Mouse (Mus musculus) bone marrow, adult 2 months (tissue): ENCODE measurements around the gene Fam173b. TPM values are rescaled to one million over a fixed set of nuclear protein-coding genes. Genes with fewer than 3 reads are reported as not detected.

ENCODE experiments used
- H3K27ac ChIP-seq: fragments of 200-500 bp; 2 replicates; pipeline ENCODE4 v1.5.1; 2012; ENCODE audit warnings: low read depth, mild to moderate bottlenecking, control low read depth, inconsistent platforms, low read length; ENCODE audit not compliant: control insufficient read depth, poor library complexity, insufficient read depth
- H3K4me1 ChIP-seq: fragments of 200-500 bp; 2 replicates; pipeline ENCODE4 v1.6.1; 2011; ENCODE audit warnings: low read length; ENCODE audit not compliant: control insufficient read depth, insufficient read depth
- H3K4me3 ChIP-seq: fragments of 200-500 bp; replicated peaks from 2 replicates; pipeline ENCODE3; 2011; ENCODE audit warnings: mild to moderate bottlenecking, low read depth, low read length, control low read depth; ENCODE audit not compliant: control insufficient read depth
- CTCF ChIP-seq: fragments of 200-500 bp; IDR thresholded peaks from 2 replicates; pipeline ENCODE4 v1.5.1; 2011; ENCODE audit warnings: low read length, control low read depth; ENCODE audit not compliant: control insufficient read depth, insufficient read depth
- POLR2A ChIP-seq: fragments of 200-500 bp; IDR thresholded peaks from 2 replicates; pipeline ENCODE4 v1.6.1; 2011; ENCODE audit warnings: low read depth, mild to moderate bottlenecking, control low read depth, low read length, borderline replicate concordance; ENCODE audit not compliant: control insufficient read depth
- WGBS: fragments of 180-500 bp; shearing (Covaris S2); methylation state at CpG from one replicate; pipeline ENCODE4 v1.1.7; 2018; 5-methylcytosine and 5-hydroxymethylcytosine counted together
- polyA plus RNA-seq: library from polyadenylated mRNA; stranded (reverse); fragments of >200 nt; gene quantifications from 2 replicates; pipeline ENCODE4 v1.2.4, GENCODE M21; 2011; ENCODE audit warnings: low replicate concordance; ENCODE audit not compliant: missing spikeins, insufficient read depth, insufficient read length

Fam173b gene
- polyA plus RNA-seq, 1 experiment: 17.7 TPM

DNA sequence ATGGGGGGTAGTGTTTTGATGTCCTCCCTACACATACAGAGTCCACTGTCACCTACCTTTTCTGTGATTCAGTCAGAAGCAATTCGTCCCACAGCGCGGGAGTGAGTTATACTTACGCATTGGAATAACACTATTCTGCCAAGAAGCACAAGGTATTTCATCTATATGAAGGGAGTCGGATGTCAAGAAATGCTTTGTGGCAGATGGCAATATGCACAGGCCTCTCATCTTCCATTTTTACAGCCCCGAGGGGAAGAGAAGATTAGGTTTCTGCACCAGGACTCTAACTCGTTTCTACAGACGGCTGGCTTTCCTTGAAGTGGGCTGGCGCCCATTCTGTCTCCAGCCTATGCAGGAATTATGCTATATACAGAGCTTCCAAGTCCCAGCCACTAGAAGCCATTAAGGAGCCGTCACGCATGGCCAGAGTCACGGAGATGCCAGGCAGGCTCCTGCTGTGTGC, 29.8 kb downstream of the Fam173b start:
- H3K4me1 ChIP-seq: no peaks in the 10 kb centered on the region; the same call in 1 of the 2 replicates
- WGBS: 87% methylated on average over 12 of the region's 12 CpGs
- TF ChIP-seq CTCF (no peak), POLR2A (no peak)
- H3K4me3 ChIP-seq: no peak overlapping the region
- H3K27ac ChIP-seq: no peak overlapping the region

DNA sequence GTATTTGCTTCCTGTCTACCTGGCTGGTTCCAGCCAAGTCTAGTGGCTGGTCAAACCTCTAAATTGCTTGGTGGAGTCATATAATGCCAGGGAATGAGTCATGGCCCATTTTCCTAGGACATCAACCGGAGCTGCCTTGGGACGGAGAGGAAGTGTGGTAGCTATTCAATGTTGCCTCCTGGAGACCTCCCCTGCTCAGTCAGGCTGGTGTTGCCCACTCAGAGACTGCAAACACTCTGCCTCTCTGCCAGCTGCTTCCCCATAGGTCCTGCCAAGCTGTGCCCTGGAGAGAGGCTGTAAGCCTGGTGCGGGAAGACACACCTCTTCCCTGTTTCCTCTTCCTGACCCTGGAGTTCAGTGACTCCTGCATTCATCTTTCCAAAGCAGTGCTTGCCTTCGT, 30.8 kb downstream of the Fam173b start:
- no peak overlapping the region for H3K4me3 ChIP-seq
- no peak overlapping the region for H3K27ac ChIP-seq
- TF ChIP-seq POLR2A: no peak
- TF ChIP-seq CTCF: no peak
- no peaks in the 10 kb centered on the region; the same call in 1 of the 2 replicates for H3K4me1 ChIP-seq
- WGBS: 79% methylated on average over 4 of the region's 4 CpGs

DNA sequence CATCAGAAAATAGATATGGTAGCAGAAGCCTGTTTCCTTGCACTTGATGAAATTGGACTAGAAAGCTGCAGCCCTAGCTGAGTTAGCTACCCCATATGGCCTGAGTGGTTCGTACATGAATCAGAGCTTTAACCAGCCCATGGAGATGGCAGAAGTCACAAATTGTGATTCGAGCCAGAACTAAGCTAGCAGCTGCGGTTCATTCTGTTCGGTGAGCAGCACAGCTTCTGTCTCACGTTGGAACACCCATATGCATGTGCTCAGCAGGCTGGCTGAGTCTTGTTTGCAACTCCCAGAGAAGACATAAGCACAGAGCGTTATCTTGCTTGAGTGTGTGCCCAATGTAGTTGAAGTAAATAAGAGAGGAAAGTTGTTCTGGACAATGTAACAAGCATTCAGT, 32.9 kb downstream of the Fam173b start:
- Histone ChIP-seq H3K4me1 (no peaks in the 10 kb centered on the region), H3K27ac (no peak overlapping the region), H3K4me3 (no peak overlapping the region)
- no peak for TF ChIP-seq CTCF
- TF ChIP-seq POLR2A: no peak
- WGBS: 87% methylated on average over 6 of the region's 6 CpGs

DNA sequence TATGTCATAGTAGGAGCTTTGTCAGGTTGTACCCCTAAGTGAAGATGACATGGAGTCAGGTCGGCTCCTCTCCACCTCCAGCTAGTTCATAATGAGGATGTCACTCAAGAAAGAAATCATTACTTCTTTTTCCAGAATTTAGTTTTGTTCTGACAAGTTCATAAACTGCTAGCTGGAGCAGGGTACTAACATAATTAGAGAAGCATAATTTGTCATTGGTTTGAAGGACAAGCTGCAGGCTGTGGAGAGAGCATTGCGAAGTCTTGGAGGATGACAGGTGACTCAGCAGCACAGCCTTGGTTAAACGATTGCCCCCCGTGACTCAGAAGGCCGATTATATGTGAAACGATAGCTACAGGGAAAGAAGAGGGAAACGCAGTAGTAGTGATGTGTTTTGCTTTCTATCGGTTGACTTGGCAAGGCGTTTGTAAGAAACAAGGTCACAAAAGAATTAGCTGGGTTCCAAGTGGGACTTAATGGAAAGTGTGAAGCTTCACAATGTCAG, 34.5 kb downstream of the Fam173b start:
- no peak overlapping the region for H3K27ac ChIP-seq
- H3K4me1 ChIP-seq: no peaks in the 10 kb centered on the region
- TF ChIP-seq POLR2A: no peak
- TF ChIP-seq CTCF: no peak
- WGBS: 73% methylated on average over 9 of the region's 9 CpGs
- no peak overlapping the region for H3K4me3 ChIP-seq

DNA sequence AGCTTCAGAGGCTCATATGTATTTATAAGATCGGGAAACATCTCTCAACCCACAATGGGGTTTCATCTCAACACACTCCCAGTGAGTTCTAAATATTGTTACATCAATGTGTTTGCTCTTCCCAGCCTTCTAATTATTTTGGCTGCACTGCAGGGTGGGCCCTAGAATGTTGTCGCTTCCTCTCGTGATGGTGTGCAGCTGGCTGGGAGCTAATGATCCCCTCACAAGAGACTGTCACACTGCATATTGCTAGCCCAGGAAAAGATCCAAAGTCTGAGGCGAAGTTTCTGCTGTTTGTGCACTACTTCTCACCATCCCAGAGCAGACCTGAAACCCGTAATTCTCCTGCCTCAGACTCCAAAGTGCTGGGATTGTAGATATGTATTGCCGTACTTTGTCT, 45.6 kb downstream of the Fam173b start:
- Histone ChIP-seq H3K27ac (no peak overlapping the region), H3K4me3 (no peak overlapping the region), H3K4me1 (no peaks in the 10 kb centered on the region)
- WGBS: 76% methylated on average over 6 of the region's 6 CpGs
- no peak for TF ChIP-seq POLR2A
- TF ChIP-seq CTCF: no peak

DNA sequence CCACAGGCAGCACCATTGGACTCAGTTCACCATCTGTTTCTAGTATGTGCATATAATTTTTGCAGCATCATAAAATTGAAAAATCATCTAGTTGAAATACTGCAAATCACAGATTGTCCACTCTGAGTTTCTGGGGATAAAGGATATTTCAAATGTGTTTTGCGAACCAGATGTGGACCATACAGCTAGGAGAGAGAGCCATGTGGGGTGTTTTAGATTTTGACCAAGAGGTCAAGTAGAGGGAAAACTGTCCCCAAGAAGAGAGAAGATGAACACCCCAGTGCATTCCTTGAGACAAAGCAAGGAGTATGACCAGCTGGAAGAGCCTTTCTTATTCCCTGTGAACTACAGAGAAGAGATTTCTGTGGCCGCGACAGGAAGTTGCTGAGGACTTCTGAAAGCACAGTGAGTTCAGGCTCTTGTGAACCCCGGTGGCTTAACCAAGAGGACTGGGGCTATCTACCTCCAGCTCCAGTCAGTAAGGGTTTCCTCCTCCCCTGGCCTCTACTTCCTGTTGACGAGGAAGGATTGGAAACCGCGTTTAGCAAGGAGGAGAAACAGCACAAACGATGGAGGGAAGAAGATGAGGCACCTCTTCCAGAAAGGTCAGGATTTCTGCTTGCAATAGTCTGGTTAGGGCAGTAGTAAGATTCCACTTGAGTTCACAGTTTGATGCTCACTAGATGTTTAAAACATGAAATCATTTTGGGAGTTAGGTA, 46.4 kb downstream of the Fam173b start:
- H3K4me3 ChIP-seq: no peak overlapping the region
- TF ChIP-seq CTCF (no peak), POLR2A (no peak)
- H3K4me1 ChIP-seq: no peaks in the 10 kb centered on the region
- 17% methylated on average over 8 of the region's 8 CpGs for WGBS
- H3K27ac ChIP-seq: no peak overlapping the region

DNA sequence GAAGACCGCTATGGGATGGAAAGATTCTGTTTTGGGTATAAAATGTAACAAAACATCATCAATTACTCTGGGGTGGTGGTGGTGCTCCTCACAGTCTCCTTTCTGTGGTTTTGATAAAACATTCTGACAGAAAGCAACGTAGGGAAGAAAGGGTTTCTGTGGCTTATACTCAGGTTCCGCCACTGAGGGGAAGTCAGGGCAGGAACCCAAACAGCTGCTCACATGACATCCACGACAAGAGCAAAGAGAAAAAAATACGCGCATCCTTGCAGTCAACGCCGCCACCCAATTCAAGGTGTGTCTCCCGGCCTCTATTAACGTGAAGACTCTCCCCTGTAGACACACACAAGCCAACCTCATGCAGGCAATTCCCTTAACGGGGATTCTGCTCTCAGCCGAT, 48.0 kb downstream of the Fam173b start:
- H3K27ac ChIP-seq: no peak overlapping the region
- no peak overlapping the region for H3K4me3 ChIP-seq
- 31% methylated on average over 12 of the region's 12 CpGs for WGBS
- no peaks in the 10 kb centered on the region for H3K4me1 ChIP-seq
- no peak for TF ChIP-seq CTCF
- no peak for TF ChIP-seq POLR2A

DNA sequence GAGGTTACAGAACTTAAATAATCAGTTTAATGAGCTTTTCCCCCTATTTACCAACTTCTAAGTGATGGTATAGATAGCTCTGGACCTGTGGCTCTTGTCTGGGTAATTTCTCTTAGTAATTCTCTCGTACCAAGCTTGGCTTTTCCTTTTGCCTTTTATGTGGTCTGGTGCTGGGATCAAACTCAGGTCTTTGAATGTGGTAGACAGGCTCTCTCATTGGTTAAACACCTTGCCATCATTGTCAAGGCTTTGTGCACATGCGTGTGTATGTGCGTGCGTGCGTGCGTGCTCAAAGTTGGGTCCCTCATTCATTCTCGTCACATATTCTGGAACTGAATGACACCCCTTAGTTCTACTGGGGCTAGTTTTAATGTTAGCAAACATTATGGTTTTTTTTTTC, 49.2 kb downstream of the Fam173b start:
- no peak overlapping the region for H3K4me3 ChIP-seq
- no peak for TF ChIP-seq POLR2A
- no peak for TF ChIP-seq CTCF
- 91% methylated on average over 7 of the region's 7 CpGs for WGBS

More for the DNA sequence above, 49.2 kb downstream of the Fam173b start:
- Histone ChIP-seq H3K27ac (no peak overlapping the region), H3K4me1 (no peaks in the 10 kb centered on the region)
